Mouse (Mus musculus) midbrain, postnatal 0 days (tissue): Measurements from ENCODE around the gene Mgat4a. TPM values are rescaled to one million over a fixed set of nuclear protein-coding genes. Genes with fewer than 3 reads are reported as not detected.

Source experiments
- ATAC-seq: fragments of 200-750 bp; cut with Nextera tagmentation; 2 replicates; pipeline ENCODE4 v1.8.0; 2017; ENCODE audit warnings: moderate number of reproducible peaks, mild to moderate bottlenecking, moderate TSS enrichment, moderate library complexity; ENCODE audit not compliant: low FRiP score
- DNase-seq: peaks from one replicate; pipeline ENCODE4 v3.0.0-alpha.2; 2015; ENCODE audit warnings: low spot score
- H3K27ac ChIP-seq: fragments of 300-500 bp; sonication (generic); 2 replicates; pipeline ENCODE4 v1.5.1; 2014; ENCODE audit warnings: low read depth, mild to moderate bottlenecking, low read length, mixed read lengths
- H3K27me3 ChIP-seq: fragments of 300-500 bp; sonication (generic); 2 replicates; pipeline ENCODE4 v1.6.1; 2014; ENCODE audit warnings: low read length, control low read depth, mixed read lengths; ENCODE audit not compliant: insufficient read depth
- H3K36me3 ChIP-seq: fragments of 300-500 bp; sonication (generic); 2 replicates; pipeline ENCODE4 v1.6.1; 2014; ENCODE audit warnings: low read length, control low read depth, mixed read lengths; ENCODE audit not compliant: insufficient read depth
- H3K4me1 ChIP-seq: fragments of 300-500 bp; sonication (generic); 2 replicates; pipeline ENCODE4 v1.6.1; 2014; ENCODE audit warnings: mild to moderate bottlenecking, control low read depth, antibody characterized with exemption, low read length, mixed read lengths; ENCODE audit not compliant: insufficient read depth
- H3K4me2 ChIP-seq: fragments of 300-500 bp; sonication (generic); 2 replicates; pipeline ENCODE4 v1.6.1; 2014; ENCODE audit warnings: low read depth, mild to moderate bottlenecking, low read length, mixed read lengths; ENCODE audit not compliant: poor library complexity, severe bottlenecking
- H3K4me3 ChIP-seq: fragments of 300-500 bp; sonication (generic); 2 replicates; pipeline ENCODE4 v1.5.1; 2014; ENCODE audit warnings: low read depth, mild to moderate bottlenecking, low read length, moderate library complexity
- H3K9ac ChIP-seq: fragments of 300-500 bp; sonication (generic); replicated peaks from 2 replicates; pipeline ENCODE4 v1.6.1; 2014; ENCODE audit warnings: mild to moderate bottlenecking, low read length, moderate library complexity, mixed read lengths; ENCODE audit not compliant: poor library complexity, severe bottlenecking
- H3K9me3 ChIP-seq: fragments of 300-500 bp; sonication (generic); 2 replicates; pipeline ENCODE4 v1.6.1; 2016; ENCODE audit warnings: low read length, control low read depth
- CTCF ChIP-seq: IDR thresholded peaks from 2 replicates; pipeline ENCODE4 v1.5.1; 2016; ENCODE audit warnings: antibody characterized with exemption, mild to moderate bottlenecking
- WGBS: fragments of 180-500 bp; shearing (Covaris S2); extraction: QIAGEN DNeasy Blood & Tissue Kit; methylation state at CpG from one replicate; pipeline ENCODE4 v1.1.7; 2014; 5-methylcytosine and 5-hydroxymethylcytosine counted together
- polyA plus RNA-seq: library from polyadenylated mRNA; unstranded; fragments of >200 nt; fragmentation: Nextera tagmentation; extraction: Ambion mirVana; gene quantifications from 2 replicates; pipeline ENCODE4 v1.2.1, GENCODE M21; 2015
- total RNA-seq: library from RNA; depleted of rRNA; stranded (reverse); fragments of >200 nt; gene quantifications from 2 replicates; pipeline ENCODE4 v1.2.3, GENCODE M21; 2014

Mgat4a gene
- total and polyA plus RNA-seq, 2 experiments from 2014 or later = 9.2 to 27.8 TPM

GRCm38 (mm10) chr1:37518791-37519190 lies 22.0 kb downstream of the Mgat4a start:
- Histone ChIP-seq H3K27ac (no peak overlapping the region), H3K4me3 (no peak overlapping the region), H3K9ac (no peak overlapping the region), H3K4me2 (no peak overlapping the region), H3K27me3 (no peaks in the 10 kb centered on the region), H3K4me1 (no peaks in the 10 kb centered on the region; the same call in 1 of the 2 replicates), H3K9me3 (no peaks in the 10 kb centered on the region), H3K36me3 (no peaks in the 10 kb centered on the region)
- no peak for TF ChIP-seq CTCF
- DNase-seq (no peak), ATAC-seq (no peak)
- WGBS = 76% methylated on average over 4 of the region's 4 CpGs

- Histone ChIP-seq H3K4me1 (no peaks in the 10 kb centered on the region; the same call in 1 of the 2 replicates), H3K36me3 (no peaks in the 10 kb centered on the region), H3K9me3 (no peaks in the 10 kb centered on the region), H3K4me2 (no peak overlapping the region), H3K4me3 (no peak overlapping the region), H3K27ac (no peak overlapping the region), H3K27me3 (no peaks in the 10 kb centered on the region), H3K9ac (no peak overlapping the region)
- no peak for ATAC-seq
- 74% methylated on average over 4 of the region's 4 CpGs for WGBS
- no peak for TF ChIP-seq CTCF
- DNase-seq = no peak
These were observed 22.6 kb downstream of the Mgat4a start for GRCm38 (mm10) chr1:37518124-37518720.

GRCm38 (mm10) chr1:37512961-37513431 lies 27.8 kb downstream of the Mgat4a start:
- no peak overlapping the region for H3K9ac ChIP-seq
- H3K9me3 ChIP-seq = no peaks in the 10 kb centered on the region
- no peaks in the 10 kb centered on the region for H3K36me3 ChIP-seq
- no peaks in the 10 kb centered on the region for H3K27me3 ChIP-seq
- no peak overlapping the region for H3K4me3 ChIP-seq
- peak; percentile 68 for ATAC-seq
- 52% methylated on average over 2 of the region's 2 CpGs for WGBS
- peaks cover 14% of the 10 kb centered on the region for H3K4me1 ChIP-seq
- no peak overlapping the region for H3K4me2 ChIP-seq
- TF ChIP-seq CTCF = no peak
- peak overlapping the region; percentile 70 for H3K27ac ChIP-seq
- peak; percentile 78 for DNase-seq

GRCm38 (mm10) chr1:37512109-37512640 lies 28.6 kb downstream of the Mgat4a start:
- H3K27ac ChIP-seq = peak overlapping the region; percentile 70
- WGBS = 19% methylated on average over 5 of the region's 5 CpGs
- H3K4me1 ChIP-seq = peaks cover 14% of the 10 kb centered on the region
- no peak overlapping the region for H3K9ac ChIP-seq
- no peaks in the 10 kb centered on the region for H3K9me3 ChIP-seq
- no peak overlapping the region for H3K4me2 ChIP-seq
- no peaks in the 10 kb centered on the region for H3K36me3 ChIP-seq
- TF ChIP-seq CTCF = no peak
- H3K27me3 ChIP-seq = no peaks in the 10 kb centered on the region
- H3K4me3 ChIP-seq = no peak overlapping the region
- DNase-seq (peak; percentile 86), ATAC-seq (no peak)

- TF ChIP-seq CTCF = no peak
- WGBS = 76% methylated on average over 3 of the region's 3 CpGs
- no peak for DNase-seq
These were observed 30.6 kb downstream of the Mgat4a start for GRCm38 (mm10) chr1:37510193-37510592.

GRCm38 (mm10) chr1:37509437-37509836 lies 31.4 kb downstream of the Mgat4a start:
- no peaks in the 10 kb centered on the region for H3K27me3 ChIP-seq
- no peak for ATAC-seq
- 0 out of 2 replicates have a peak, but pooled peaks cover 3% of the 10 kb centered on the region for H3K9me3 ChIP-seq
- no peak overlapping the region for H3K9ac ChIP-seq
- H3K4me2 ChIP-seq = no peak overlapping the region
- no peak overlapping the region for H3K27ac ChIP-seq
- 80% methylated on average over 5 of the region's 5 CpGs for WGBS
- H3K36me3 ChIP-seq = no peaks in the 10 kb centered on the region
- H3K4me3 ChIP-seq = no peak overlapping the region
- TF ChIP-seq CTCF = no peak
- DNase-seq = no peak
- peaks cover 14% of the 10 kb centered on the region for H3K4me1 ChIP-seq

More at GRCm38 (mm10) chr1:37510193-37510592, 30.6 kb downstream of the Mgat4a start:
- no peak; the same call in 1 of the 2 replicates for ATAC-seq
- Histone ChIP-seq H3K9ac (no peak overlapping the region), H3K4me2 (no peak overlapping the region), H3K36me3 (no peaks in the 10 kb centered on the region), H3K9me3 (0 out of 2 replicates have a peak, but pooled peaks cover 3% of the 10 kb centered on the region), H3K27ac (no peak overlapping the region), H3K4me3 (no peak overlapping the region), H3K27me3 (no peaks in the 10 kb centered on the region), H3K4me1 (peaks cover 14% of the 10 kb centered on the region)
